Mouse (Mus musculus): Measurements from ENCODE around the gene Spata33.
"Not testable (repeated sequence)": the region's sequence is repeated elsewhere in the genome, so short reads cannot be mapped to it uniquely, and the experiment has no call there.

Gene Spata33

DNA sequence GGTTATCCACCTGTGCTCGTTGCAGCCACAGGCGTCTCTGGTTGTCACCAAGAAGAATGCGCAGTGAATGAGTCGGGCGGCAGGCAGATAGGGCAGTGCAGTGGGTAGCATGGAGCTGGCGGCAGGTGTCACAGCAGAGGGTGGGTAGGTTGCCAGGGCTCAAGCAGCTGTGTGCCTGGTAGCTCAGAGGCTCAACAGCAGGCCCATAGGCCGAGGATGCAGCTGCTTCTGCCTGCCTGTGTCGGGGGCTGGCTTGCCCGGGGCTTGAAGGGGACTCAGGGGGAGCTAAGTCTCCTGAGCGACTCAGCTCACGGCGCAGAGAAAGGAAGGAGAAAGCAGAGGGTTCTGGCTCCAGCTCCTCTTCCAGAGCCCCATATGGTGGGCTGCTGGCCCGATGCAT, 20.7 kb downstream of the Spata33 start:
- no peak for DNase-seq (ENCODE audit: low read depth, low spot score)

DNA sequence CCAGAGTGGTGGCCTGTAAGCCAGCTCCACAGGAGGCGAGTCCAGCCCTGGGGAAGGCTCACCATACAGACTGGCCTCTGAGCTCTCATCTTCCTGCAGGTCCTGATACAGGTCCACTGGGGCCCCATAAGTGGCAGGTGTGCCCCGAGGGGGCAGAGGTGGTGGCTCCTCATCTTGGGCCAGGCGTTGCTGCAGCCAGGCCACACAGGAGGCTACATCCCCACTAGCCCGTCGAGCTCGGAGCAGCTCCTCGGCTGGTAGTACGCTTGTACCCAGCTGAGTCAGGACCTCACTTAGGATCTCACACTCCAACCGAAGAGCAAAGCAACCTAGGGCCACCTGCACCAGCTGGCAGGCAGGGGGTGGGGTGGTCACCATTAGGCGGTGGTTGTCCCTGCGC, 21.1 kb downstream of the Spata33 start:
- DNase-seq (ENCODE audit: low read depth, low spot score): no peak

DNA sequence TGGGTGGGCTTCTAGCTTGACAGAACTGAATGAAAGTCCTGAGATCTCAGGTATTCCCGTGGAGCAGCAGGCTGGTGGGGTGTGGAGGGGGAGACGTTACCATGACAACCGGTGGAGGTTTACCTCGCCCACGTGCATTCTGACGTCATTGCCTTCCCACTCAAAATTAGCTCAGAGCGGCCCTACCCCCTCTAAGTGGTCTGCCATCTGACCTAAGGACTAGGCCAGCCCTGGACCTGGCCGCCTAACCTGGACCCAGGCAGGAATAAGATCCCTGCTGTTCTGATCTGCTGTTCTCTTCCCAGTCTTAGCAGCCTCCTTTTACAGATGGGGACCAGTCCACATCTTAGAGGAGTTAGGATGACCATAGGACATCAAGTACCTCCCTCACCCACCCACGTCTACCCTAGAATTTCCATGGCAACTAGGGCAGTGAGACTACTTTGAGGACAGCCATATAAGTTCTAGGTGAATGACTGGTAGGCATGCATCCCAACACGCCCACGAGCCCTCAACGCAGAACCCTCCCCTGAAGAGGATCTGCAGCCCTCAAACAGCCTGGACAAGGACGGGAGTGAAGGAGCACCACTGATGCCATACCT, 22.4 kb downstream of the Spata33 start:
- DNase-seq (ENCODE audit: low read depth, low spot score): peak; percentile 70

DNA sequence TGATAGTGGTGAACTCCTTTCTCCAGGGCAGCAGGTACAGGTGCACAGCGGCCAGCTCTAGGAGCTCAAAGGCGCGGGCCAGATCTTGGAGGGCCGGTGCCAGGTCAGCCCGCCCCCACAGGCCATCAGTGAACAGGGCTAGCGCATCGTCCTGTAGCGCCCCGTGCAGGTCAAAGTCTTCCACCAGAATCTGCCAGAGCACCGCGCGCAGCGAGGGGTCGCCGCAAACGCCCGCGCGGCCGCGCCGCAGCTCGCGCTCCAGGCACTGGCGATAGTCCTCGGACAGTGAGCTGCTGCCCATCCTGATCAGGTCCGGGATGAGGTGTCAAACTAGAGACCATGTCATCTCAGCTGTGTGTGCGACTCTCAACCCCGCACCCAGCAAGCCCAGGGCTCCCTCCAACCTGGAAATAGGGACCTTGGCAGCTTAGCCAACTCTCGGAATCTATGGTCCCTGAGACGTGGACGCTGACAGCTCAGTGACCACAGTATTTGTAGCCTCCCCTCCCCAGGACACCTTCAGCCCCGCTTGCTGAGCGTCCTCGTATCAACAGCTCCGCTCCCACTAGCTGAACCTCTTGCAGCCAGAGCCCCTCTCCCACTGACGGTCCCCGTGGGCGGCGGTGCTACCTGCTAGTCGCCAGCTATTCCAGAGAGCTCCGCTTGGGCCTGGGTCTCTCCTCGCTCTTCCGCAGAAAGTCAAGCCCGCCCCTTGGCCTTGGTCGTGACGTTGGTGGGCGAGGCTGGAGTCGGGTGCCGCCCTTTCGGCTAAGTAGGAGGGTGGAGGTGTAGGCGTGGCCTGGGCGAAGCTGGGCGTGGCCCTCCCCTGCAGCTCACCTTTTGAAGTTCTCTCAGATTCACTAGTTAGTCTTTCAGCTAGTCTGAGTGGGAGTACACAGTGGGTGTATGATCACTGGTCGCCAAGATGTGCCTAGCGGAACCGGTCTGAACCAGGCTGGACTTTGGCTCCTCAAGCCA, 23.2 kb downstream of the Spata33 start, which contains the start of gene Spata2l:
Spata2l (minus strand) TSS at position 714 of the 978 bp plus-strand sequence.
- peak; percentile 98 for DNase-seq (ENCODE audit: low read depth, low spot score)

DNA sequence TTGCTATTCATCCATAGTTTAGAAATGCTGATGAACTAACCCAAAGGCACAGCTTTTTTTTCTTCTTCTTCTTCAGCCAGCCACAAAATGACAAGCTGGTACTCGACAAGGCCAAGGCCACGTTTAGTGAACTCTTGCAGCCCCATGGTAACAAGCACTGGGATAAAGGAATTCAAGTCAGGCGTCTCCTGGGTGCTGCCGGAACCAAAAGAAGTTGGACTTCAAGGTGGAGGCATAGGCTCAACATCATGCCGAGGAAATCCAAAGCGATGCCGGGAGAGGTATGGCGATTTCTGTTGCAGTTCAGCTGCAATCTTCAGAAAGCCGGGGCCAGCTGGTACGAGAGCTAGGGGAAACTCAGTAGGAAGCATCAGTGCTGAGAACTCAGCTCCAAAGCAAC, 26.8 kb downstream of the Spata33 start:
- DNase-seq (ENCODE audit: low read depth, low spot score): no peak

DNA sequence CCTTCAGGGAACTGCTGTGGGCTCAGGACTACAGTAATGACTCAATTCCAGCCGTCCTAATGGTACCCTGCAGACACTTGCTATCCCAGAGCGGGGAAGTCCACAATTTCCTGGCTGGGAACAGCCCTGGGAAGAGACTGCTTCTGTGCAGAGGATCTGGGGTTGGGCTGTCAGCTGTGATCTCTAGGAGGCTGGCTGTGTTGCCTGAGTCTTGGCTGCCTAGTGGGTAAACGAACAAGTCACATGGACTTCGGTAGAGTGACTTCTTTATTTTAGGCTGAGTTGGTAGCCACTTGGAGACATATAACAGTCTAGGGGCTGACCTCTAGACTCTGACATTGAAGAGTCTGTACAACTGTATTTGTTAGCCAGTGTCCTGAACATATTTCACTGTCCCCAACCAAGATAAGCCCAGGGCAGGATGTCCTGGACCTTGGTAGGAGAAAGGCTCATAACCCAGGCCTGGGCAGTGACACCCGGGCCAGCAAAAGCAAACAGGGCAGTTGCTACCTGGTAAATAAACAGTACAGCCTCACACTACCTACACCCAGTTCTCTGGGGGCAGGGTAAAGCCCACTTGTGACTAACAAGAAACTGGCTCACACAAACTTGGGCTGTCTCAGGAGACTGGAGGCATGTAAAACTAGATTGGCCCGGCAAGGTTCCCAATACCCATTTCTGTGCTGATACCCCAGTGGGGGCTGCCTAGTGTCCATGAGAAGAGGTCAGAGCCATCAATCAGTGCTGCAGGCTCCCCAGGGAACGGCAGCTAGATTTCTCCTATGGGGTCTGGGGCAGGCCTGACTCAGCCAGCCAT, 29.7 kb downstream of the Spata33 start:
- DNase-seq (ENCODE audit: low read depth, low spot score): no peak

DNA sequence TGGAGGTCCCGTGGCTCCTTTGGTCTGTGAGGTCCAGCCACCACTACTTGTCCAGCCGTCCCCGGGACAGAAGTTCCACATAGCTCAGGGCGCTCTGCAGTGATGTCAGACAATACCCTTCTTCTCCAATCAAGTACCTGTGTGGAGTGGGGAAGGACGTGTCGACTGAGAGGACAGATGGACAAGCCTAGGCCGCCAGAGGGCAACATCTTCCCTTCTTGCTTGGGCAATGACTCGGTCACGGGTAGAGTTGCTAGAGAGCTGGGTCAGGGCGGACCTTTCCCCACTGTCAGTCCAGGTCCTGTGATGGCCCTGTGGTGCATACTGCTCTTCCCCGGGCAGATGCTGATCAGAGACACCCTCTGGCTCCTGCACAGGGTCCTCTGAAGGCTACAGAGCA, 30.4 kb downstream of the Spata33 start:
- no peak for DNase-seq (ENCODE audit: low read depth, low spot score)

DNA sequence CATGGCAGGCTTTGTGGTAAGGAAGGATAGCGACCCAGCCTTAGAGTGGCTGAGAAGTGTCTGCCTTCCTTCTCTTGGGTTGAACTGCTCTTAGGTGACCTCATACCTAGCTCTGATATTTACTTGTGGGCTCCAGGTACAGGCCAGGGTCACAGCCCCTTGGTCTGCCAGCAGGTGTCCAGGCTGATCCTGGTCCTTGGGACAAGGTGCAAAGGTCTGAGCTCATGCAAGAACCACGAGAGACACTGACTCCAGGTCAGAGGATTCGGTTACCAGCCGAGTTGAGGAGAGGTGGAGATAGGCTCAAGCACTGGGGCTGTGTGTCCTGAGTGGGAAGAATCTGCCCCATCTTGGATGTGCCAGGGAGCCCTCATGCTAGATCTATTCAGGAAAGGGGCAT, 31.8 kb downstream of the Spata33 start:
- no peak for DNase-seq (ENCODE audit: low read depth, low spot score)

DNA sequence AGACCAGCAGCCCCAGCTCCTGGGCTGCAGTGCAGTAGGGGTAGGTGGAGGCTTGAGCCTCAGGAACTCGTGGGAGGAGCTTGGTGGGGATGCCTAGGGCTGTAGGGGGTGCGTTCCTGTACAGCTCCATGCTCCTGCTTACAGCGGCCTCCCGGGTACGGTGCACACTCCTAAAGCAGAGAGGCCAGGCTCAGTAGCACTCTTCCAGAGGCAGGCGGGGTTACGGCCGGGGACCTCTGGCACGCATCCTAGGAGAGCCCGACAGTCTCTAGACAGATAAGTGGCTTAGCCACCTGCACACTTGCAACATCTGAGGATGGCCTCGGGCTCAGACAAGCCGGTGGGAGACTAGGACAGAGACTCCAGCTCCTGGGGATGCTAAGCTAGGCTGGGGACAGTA, 32.9 kb downstream of the Spata33 start:
- DNase-seq (ENCODE audit: low read depth, low spot score): no peak

DNA sequence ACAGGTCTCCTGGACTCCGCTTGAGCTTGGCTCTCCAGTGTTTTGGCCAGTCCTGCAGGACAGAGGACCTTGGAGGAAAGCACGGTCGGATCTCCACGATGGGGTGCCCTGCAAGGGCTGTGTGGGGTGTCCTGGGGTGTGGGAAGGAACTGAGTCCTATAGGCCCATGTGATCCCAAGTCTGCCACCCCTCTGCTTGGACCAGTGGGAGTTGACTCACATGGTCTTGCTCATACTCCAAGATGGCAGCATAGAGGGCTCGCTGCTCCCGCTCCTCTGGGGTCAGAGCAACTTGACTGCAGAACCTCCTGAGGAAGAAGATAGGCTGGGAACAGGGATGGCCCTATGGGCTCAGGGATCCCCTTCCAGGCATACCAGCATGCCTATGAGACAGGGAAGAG, 35.1 kb downstream of the Spata33 start:
- DNase-seq (ENCODE audit: low read depth, low spot score): no peak

DNA sequence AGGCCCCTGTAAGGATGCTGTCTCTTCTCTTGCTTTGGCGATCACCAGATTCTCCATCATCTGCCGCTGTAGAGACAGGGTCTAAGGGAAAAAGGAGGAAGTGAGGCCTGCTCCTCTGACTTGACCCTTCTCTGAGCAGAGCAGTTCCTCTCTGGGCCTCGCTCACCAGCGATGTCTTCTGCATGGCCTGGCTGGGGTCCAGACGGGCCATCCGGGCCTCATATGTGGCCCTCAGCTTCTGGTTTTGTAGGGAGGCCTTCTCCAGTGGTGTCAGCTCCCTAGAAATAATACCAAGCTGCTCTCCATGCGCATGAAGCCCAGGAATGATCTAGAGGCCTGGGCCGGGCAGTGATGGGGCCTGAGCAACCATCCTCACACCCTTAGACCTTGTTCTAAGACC, 36.0 kb downstream of the Spata33 start:
- DNase-seq (ENCODE audit: low read depth, low spot score): no peak

DNA sequence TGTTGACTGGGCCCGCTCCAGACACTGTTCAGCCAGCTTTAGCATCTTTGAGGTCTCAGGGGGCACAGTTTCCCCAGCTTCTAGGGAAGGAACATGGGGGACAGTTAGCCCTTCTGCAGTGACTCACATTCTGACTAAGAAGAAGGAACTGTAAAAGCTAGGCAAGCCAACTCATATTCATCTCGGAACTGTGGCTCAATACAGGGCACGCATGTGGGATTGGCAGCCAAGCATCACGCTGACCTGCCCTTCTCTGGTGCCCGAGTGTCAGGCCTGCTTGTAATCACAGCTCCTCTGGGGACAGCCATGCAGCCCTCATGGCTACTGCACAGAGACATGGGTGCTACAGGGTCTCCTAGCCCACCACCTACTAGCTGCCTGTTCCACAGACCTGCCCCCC, 38.3 kb downstream of the Spata33 start:
- no peak for DNase-seq (ENCODE audit: low read depth, low spot score)

DNA sequence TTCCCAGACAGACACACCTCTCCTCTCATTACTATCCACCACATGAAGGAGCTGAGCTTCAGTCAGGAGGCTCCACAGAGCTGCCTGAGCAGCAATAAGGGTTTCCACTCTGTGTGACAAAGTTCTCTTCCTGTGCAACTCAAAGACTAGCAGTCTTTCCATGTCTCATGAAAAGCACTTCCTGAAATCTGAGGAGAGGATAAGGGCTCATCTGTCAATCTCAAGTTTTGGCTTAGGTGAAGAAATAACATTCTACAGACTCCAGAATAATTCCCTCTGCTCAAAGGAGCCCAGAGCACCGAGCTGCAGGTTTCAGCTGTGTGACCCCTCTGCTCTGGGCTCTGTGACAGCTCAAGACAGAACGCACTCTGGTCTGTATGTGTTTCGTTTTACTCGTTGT, 40.3 kb downstream of the Spata33 start:
- no peak for DNase-seq (ENCODE audit: low read depth, low spot score)

DNA sequence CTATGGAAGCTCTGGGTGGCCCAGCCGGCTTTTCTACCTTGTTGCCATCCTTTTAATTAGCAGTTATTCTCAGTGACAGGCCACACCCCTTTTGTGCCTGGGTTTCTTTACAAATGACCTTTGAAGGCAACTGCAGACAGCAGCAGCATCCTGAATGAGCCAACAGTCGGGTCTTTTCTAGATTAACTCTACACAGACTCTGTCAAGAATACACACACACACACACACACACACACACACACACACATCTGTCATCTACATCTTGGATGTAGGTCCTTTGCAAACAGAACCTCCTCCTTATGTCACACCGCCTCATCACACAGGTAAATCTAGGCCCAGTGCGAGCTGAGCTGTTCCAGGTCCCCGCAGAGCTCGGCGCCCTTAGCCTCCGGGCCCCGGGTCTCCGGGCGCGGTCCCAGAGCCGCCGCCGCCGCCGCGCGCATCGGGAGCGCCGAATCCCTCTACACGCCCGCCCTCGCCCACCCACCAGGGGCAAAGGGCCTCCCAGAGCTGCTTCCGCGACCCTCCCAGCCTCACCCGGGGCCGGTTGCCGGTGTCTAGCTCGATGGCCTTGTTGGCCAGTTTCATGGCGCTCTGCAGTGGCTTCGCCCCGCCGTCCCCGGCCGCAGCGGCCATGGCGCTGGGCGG, 40.9 kb downstream of the Spata33 start:
- no peak for DNase-seq (ENCODE audit: low read depth, low spot score)

DNA sequence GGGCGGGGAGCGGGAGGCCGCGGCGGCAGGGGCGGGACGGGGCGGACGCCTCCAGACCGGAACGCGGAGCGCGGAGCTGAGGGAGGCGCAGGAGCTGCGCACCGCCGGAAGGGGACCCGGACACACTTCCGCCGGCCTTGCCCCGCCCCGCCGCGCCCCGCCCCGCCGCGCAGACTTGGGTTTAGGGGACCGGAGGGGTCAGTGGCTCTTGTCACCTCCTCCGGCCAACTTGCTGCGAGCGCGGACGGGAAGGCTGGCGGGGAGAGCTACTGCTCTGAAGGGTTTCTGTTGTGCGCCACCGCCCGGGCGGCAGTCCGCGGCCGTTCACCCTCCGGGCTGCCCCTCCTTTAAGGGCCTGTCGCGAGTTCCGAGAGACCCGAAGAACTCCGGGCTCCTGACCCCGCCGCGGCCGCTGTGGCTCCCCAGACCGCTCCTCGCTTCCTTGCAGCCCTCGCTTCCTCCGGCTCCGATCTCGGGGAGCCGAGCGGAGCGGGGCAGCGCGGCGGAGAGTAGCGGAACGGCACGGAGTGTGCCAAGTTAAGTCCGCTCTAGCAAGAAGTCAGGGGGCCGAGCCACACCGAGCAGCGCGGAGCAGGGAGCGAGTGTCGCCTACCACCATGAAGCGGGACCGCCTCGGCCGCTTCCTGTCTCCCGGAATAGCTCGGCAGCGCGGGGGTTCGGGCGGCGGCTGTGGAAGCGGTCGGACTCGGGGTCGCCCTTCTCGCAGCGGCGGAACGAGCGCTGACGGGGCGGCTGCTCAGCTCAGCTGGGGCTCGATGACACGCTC, 41.7 kb downstream of the Spata33 start, which contains the start of the genes Zfp276 and Vps9d1:
Zfp276 (plus strand) TSS at position 97 of the 787 bp plus-strand sequence.
Vps9d1 (minus strand) TSS at position 250 of the 787 bp plus-strand sequence.
- peak; percentile 82 for DNase-seq (ENCODE audit: low read depth, low spot score)

DNA sequence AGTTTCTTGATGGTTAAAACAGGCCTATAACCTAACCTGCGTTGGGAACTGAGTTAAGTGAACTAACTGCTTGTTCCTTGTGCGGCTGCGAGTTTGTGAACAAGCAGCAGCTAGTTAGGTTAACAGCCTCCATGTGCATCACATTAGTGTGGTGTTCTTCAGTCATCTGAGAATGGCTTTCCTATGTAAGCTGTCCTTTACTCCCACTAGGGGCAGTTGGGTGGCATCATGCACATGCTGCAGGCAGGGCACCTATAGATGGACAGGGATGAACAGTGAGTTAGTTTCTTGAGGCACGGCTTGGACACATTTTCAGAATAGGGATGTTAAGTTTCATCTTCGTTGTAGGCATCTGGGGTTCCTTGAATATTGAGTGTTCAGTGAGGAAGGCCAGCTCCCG, 42.5 kb downstream of the Spata33 start:
- no peak for DNase-seq (ENCODE audit: low read depth, low spot score)

DNA sequence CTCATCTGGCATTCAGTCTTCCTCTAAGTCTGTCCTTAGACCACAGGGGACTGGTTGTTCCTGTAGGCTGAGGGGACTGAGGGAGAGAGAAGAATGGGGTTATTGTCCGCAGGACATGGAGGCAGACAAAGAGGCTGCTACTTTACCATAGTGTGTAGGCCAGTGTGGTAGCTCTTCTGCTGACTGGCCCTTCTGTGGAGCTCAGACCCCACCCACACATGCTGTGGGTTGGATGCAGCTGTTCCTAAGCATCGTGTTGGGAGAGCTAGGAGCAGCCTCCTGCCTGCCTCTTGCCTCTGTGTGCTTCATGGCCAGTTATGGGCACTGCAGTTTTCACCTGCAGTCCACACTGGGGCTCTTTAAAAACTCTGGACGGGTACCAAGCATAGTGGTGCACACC, 44.5 kb downstream of the Spata33 start:
- DNase-seq (ENCODE audit: low read depth, low spot score): no peak

DNA sequence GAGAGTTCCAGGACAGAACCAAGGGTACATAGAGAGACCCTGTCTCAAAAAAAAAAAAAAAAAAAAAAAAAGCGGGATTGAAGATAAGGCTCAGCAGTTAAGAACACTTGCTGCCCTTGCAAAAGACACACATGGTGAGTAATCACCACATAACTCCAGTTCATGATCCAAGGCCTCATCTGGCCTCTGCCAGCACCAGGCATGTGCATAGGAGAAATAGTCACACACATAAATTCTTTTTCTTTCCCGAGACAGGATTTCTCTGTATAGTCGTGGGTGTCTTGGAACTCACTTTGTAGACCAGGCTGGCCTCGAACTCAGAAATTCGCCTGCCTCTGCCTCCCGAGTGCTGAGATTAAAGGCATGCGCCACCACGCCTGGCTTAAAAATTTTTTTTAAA, 45.0 kb downstream of the Spata33 start:
- not testable (repeated sequence) for DNase-seq (ENCODE audit: low read depth, low spot score)

DNA sequence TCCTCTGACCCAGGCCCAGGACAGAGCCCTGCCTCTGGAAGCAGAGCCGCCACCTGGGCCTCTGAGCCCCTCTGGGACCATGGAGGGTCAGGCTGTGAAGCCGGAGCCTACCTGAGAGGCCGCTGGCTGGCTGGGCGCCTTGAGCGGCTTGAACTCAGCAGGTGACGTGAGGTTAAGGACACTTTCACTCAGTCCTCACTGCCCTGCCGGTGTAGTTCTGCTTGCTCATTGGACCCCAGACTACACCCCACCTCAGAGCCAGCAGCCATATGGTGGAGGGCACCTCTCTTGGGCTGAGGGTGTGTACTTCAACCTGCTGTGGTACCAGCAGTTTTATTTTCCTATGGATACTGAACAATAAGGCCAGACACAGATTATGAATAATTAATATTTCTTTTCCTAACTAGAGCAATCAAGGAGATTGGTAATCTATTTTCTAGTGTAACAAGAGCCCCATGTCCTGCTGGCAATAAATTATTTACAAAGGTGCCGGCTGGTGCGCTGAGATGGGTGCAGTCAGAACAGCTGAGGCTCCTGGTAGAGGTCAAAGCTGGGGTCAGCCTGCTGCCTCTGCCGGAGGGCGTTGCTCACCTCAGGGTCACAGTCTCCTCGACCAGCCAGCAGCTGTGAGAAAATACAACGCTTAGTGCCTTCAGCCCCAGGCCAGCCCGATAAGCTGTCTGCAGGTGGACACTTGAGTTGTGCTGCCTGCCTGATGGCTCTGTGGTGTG, 55.5 kb downstream of the Spata33 start:
- DNase-seq (ENCODE audit: low read depth, low spot score): peak; percentile 46

DNA sequence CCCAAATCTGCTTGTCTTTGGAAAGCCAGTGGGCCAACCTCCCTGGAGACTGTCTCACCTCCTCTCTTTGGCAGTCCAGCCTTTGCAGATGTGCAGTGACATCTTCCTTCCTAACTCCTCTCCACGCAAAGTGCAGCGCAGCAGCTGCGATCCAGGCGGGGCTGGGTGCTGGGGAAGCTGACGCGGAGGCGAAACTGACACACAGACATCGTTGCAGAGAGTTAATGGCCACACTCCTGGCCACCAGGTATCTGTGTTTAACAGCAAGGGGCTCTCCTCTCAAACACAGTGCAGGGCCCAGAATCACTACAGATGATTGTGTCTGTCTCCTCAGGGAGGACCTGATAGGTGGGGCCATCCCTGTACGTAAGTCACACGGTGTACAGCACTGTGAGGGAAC, 58.5 kb downstream of the Spata33 start:
- no peak for DNase-seq (ENCODE audit: low read depth, low spot score)

Data from ES-CJ7 (cell line).